Mouse (Mus musculus) thymus, adult 2 months (tissue): ENCODE measurements around the gene Trim9.

Experiments
- CTCF ChIP-seq: fragments of 200-500 bp; IDR thresholded peaks from 2 replicates; pipeline ENCODE4 v1.5.1; 2012; ENCODE audit warnings: mild to moderate bottlenecking, control low read depth, low read length, moderate library complexity, borderline replicate concordance; ENCODE audit not compliant: control insufficient read depth, poor library complexity, insufficient read depth; ENCODE audit errors: extremely low read depth
- POLR2A ChIP-seq: fragments of 200-500 bp; IDR thresholded peaks from 2 replicates; pipeline ENCODE4 v1.6.1; 2012; ENCODE audit warnings: mild to moderate bottlenecking, low read length, control low read depth, moderate library complexity; ENCODE audit not compliant: control insufficient read depth, poor library complexity, insufficient read depth; ENCODE audit errors: extremely low read depth

- no peak for TF ChIP-seq POLR2A
- TF ChIP-seq CTCF = no peak
Measured at GRCm38 (mm10) chr12:70395061-70395460, 47.6 kb upstream of the Trim9 start.
